Mouse (Mus musculus) myocyte (in vitro differentiated cells): ENCODE results near the gene Dcst1.

Experiments
- CEBPB ChIP-seq: IDR thresholded peaks from 2 replicates; pipeline ENCODE4 v1.6.1; 2011; ENCODE audit warnings: mild to moderate bottlenecking, moderate library complexity; ENCODE audit not compliant: poor library complexity, insufficient read depth, severe bottlenecking
- E2F4 ChIP-seq: IDR thresholded peaks from one replicate; pipeline ENCODE4 v1.6.1; 2011; ENCODE audit warnings: mild to moderate bottlenecking, control low read depth, moderate library complexity; ENCODE audit not compliant: insufficient read depth
- MAX ChIP-seq: IDR thresholded peaks from one replicate; pipeline ENCODE4 v1.6.1; 2011; ENCODE audit warnings: low read depth, mild to moderate bottlenecking, control low read depth
- MYOD1 ChIP-seq, 3 experiments: IDR thresholded peaks; one replicate each; pipeline ENCODE4 v1.6.1; 2011; ENCODE audit warnings: control low read depth in 2 of 3, low read depth in 2 of 3, mild to moderate bottlenecking in 2 of 3, moderate library complexity in 1 of 3; ENCODE audit not compliant: insufficient read length in 2 of 3, control insufficient read depth in 1 of 3
- MYOG ChIP-seq, 3 experiments: IDR thresholded peaks; one replicate each; pipeline ENCODE4 v1.6.1; 2011; ENCODE audit warnings: control low read depth in 2 of 3, low read depth in 2 of 3, mild to moderate bottlenecking in 2 of 3; ENCODE audit not compliant: insufficient read length in 2 of 3, control insufficient read depth in 1 of 3, insufficient read depth in 1 of 3
- POLR2A ChIP-seq: IDR thresholded peaks from one replicate; pipeline ENCODE4 v1.6.1; 2011; ENCODE audit warnings: low read depth, mild to moderate bottlenecking, control low read depth, moderate library complexity; ENCODE audit not compliant: insufficient read length
- POLR2AphosphoS2 ChIP-seq: IDR thresholded peaks from one replicate; pipeline ENCODE4 v1.6.1; 2011; ENCODE audit warnings: low read depth, control low read depth; ENCODE audit not compliant: insufficient read length
- REST ChIP-seq: IDR thresholded peaks from one replicate; pipeline ENCODE4 v1.6.1; 2011; ENCODE audit warnings: mild to moderate bottlenecking, control low read depth, moderate library complexity; ENCODE audit not compliant: insufficient read depth, insufficient read length
- TCF12 ChIP-seq: IDR thresholded peaks from one replicate; pipeline ENCODE4 v1.6.1; 2011; ENCODE audit warnings: mild to moderate bottlenecking, control low read depth; ENCODE audit not compliant: poor library complexity, insufficient read depth, severe bottlenecking
- TCF3 ChIP-seq: IDR thresholded peaks from one replicate; pipeline ENCODE4 v1.6.1; 2011; ENCODE audit warnings: low read depth, control low read depth; ENCODE audit not compliant: insufficient read length
- USF1 ChIP-seq: IDR thresholded peaks from one replicate; pipeline ENCODE4 v1.6.1; 2011; ENCODE audit warnings: low read depth, mild to moderate bottlenecking, control low read depth, moderate library complexity

DNA sequence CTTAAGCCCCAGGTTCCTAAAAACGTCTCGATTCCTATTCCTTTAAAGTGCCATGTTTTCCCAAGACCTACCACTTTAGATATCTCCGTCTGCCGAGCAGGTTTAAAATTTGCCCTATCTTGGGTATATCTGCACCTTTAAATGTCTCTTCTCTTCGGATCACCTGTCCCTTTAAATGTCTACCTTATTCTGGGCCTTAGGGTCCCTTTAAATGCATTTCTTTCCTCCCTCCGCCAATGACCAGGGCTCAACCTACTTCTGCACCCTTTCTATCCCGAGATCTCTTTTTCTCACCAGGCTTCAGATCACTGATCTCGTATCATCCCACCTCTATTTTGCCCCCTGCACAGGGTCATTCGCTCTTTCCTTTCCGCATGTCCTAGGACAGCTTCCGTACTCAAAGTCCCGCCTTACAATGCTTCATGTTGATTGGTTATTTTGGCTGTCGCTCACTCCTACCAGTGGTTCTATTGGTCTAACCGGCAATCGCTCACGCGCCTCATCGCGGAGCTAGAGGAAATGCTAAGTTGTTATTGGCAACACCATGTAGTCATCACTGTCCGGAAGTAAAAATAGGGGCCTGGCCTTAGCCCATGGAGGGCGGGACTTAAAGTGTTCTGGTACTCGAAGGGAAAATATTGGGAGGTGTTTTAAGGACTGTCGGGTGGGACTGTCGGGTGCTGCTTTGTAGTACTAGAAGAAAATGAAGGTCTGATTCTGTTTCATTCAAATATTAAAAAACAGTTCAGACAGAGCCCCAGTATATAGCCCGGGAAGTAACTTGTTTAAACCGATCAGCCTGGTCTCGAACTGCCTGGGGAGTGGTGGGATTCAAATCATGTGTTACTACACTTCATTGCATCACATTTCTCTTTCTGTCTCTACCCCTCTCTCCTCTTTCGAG lies 46.7 kb upstream of the Dcst1 start, which contains the start of gene Flad1:
- no peak for TF ChIP-seq POLR2A
- no peak for TF ChIP-seq REST
- TF ChIP-seq E2F4, result no peak
- TF ChIP-seq USF1, result no peak
- TF ChIP-seq TCF3, result no peak
- no peak for TF ChIP-seq MAX
- no peak for TF ChIP-seq MYOD1 (IDR thresholded peaks at IDR 0.05; ENCODE audit: control insufficient read depth in 1 of 3, insufficient read length in 2 of 3, low read depth in 2 of 3)
- peak; percentile 63; the same call in 1 of the 2 replicates for TF ChIP-seq CEBPB
- no peak for TF ChIP-seq MYOG (IDR thresholded peaks at IDR 0.05; ENCODE audit: control insufficient read depth in 1 of 3, insufficient read depth in 1 of 3, insufficient read length in 2 of 3, low read depth in 2 of 3)
- peak; percentile 54 for TF ChIP-seq POLR2AphosphoS2
- TF ChIP-seq TCF12, result no peak
